Mouse (Mus musculus) megakaryocyte, embryonic 14.5 days (primary cell): ENCODE measurements around the gene Pate2. TPM values are rescaled to one million over a fixed set of nuclear protein-coding genes. Genes with fewer than 3 reads are reported as not detected.
A peak's percentile ranks its signal among the peaks of the same experiment; 100 is the strongest.

ENCODE experiments used
- H3K27me3 ChIP-seq: replicated peaks from 2 replicates; pipeline ENCODE3; 2012; ENCODE audit warnings: inconsistent platforms
- H3K36me3 ChIP-seq: replicated peaks from 2 replicates; pipeline ENCODE3; 2012; ENCODE audit warnings: low read length, inconsistent platforms, mixed read lengths
- H3K4me1 ChIP-seq: 2 replicates; pipeline ENCODE4 v1.6.1; 2012; ENCODE audit warnings: inconsistent platforms
- H3K4me3 ChIP-seq: replicated peaks from 2 replicates; pipeline ENCODE3; 2012; ENCODE audit warnings: moderate library complexity, mild to moderate bottlenecking, inconsistent platforms
- H3K9me3 ChIP-seq: 2 replicates; pipeline ENCODE4 v1.6.1; 2012; ENCODE audit warnings: inconsistent platforms
- FLI1 ChIP-seq: IDR thresholded peaks from 2 replicates; pipeline ENCODE4 v1.6.1; 2012; ENCODE audit warnings: low read length, inconsistent platforms, mixed read lengths
- GATA1 ChIP-seq: IDR thresholded peaks from 3 replicates; pipeline ENCODE4 v1.6.1; 2012; ENCODE audit warnings: mixed read lengths, low read length, inconsistent platforms, borderline replicate concordance
- polyA plus RNA-seq: library from polyadenylated mRNA; stranded (reverse); fragments of >175 nt; gene quantifications from 2 replicates; pipeline ENCODE4 v1.2.3, GENCODE M21; 2012; ENCODE audit warnings: low replicate concordance; ENCODE audit not compliant: insufficient read depth

Pate2 gene
- polyA plus RNA-seq, 1 experiment, result not detected

DNA sequence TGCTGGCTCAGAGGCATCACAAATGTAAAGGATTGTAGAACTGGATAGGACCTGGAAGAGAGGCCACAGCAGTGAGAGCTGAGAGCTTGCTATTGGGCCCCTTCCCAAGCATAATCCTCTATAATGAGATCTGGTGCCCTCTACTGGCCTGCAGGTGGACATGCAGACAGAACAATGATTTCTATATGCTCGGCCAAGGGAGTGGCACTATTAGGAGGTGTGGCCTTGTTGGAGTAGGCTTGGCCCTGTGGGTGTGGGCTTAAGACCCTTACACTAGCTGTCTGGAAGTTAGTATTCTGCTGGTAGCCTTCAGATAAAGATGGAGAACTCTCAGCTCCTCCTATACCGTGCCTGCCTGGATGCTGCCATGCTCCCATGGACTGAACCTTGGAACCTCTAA, 35.0 kb upstream of the Pate2 start:
- Histone ChIP-seq H3K4me3 (no peak overlapping the region), H3K27me3 (peaks cover 8% of the 10 kb centered on the region), H3K36me3 (no peaks in the 10 kb centered on the region), H3K4me1 (peaks cover 8% of the 10 kb centered on the region), H3K9me3 (no peaks in the 10 kb centered on the region)
- TF ChIP-seq FLI1 (no peak), GATA1 (no peak)

DNA sequence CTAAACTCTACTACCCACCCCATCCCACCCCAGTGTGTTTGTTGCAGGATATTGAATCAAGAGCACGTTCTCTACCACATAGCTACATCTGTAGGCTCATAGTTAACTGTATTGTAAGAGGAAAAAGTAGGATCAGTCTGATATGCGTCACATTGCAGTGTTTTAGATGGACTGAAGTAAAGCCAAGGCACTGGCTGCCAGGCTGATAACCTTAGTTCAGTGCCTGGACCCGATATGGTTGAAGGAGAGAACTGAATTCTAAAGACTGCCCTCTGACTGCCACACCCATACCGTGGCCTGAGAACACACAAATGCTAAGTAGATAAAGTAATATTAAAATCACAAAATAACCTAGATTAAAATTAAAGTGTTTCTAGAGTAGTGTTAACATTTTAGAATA, 34.2 kb upstream of the Pate2 start:
- no peak for TF ChIP-seq GATA1
- TF ChIP-seq FLI1, result no peak
- Histone ChIP-seq H3K36me3 (no peaks in the 10 kb centered on the region), H3K4me1 (peaks cover 8% of the 10 kb centered on the region), H3K9me3 (no peaks in the 10 kb centered on the region), H3K4me3 (no peak overlapping the region), H3K27me3 (peaks cover 8% of the 10 kb centered on the region)

- Histone ChIP-seq H3K27me3 (peaks cover 13% of the 10 kb centered on the region), H3K9me3 (no peaks in the 10 kb centered on the region), H3K4me3 (no peak overlapping the region), H3K4me1 (peaks cover 12% of the 10 kb centered on the region), H3K36me3 (no peaks in the 10 kb centered on the region)
- TF ChIP-seq GATA1 (no peak), FLI1 (no peak)
These were observed 30.9 kb upstream of the Pate2 start for GRCm38 (mm10) chr9:35539001-35539750.

GRCm38 (mm10) chr9:35541024-35541423, 29.1 kb upstream of the Pate2 start:
- peaks cover 14% of the 10 kb centered on the region for H3K4me1 ChIP-seq
- no peaks in the 10 kb centered on the region for H3K9me3 ChIP-seq
- H3K36me3 ChIP-seq, result no peaks in the 10 kb centered on the region
- H3K4me3 ChIP-seq, result no peak overlapping the region
- H3K27me3 ChIP-seq, result peaks cover 11% of the 10 kb centered on the region
- TF ChIP-seq FLI1 (no peak), GATA1 (no peak)

GRCm38 (mm10) chr9:35541488-35541887, 28.6 kb upstream of the Pate2 start:
- H3K4me1 ChIP-seq, result peaks cover 19% of the 10 kb centered on the region
- no peaks in the 10 kb centered on the region for H3K9me3 ChIP-seq
- no peak for TF ChIP-seq FLI1
- TF ChIP-seq GATA1, result no peak
- no peaks in the 10 kb centered on the region for H3K36me3 ChIP-seq
- H3K4me3 ChIP-seq, result no peak overlapping the region
- peaks cover 11% of the 10 kb centered on the region for H3K27me3 ChIP-seq

DNA sequence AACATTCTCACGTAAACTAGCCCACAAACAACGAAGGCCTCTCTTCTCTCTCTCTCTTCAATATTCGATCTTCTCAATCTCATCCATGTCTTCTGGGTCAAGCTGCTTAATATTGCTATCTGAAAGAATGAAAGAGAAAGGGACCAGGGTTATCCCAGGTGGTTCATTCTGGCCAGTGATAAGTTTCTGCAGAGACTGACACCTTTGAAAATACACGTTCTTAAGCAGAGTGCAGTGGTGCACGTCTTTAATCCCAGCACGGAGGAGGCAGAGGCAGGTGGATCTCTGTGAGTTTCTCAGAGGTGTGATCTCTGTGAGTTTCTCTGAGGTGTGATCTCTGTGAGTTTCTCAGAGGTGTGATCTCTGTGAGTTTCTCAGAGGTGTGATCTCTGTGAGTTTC, 28.1 kb upstream of the Pate2 start:
- H3K4me3 ChIP-seq, result no peak overlapping the region
- H3K36me3 ChIP-seq, result no peaks in the 10 kb centered on the region
- H3K4me1 ChIP-seq, result peaks cover 23% of the 10 kb centered on the region
- peaks cover 11% of the 10 kb centered on the region for H3K27me3 ChIP-seq
- TF ChIP-seq FLI1, result no peak
- no peak for TF ChIP-seq GATA1
- H3K9me3 ChIP-seq, result no peaks in the 10 kb centered on the region

DNA sequence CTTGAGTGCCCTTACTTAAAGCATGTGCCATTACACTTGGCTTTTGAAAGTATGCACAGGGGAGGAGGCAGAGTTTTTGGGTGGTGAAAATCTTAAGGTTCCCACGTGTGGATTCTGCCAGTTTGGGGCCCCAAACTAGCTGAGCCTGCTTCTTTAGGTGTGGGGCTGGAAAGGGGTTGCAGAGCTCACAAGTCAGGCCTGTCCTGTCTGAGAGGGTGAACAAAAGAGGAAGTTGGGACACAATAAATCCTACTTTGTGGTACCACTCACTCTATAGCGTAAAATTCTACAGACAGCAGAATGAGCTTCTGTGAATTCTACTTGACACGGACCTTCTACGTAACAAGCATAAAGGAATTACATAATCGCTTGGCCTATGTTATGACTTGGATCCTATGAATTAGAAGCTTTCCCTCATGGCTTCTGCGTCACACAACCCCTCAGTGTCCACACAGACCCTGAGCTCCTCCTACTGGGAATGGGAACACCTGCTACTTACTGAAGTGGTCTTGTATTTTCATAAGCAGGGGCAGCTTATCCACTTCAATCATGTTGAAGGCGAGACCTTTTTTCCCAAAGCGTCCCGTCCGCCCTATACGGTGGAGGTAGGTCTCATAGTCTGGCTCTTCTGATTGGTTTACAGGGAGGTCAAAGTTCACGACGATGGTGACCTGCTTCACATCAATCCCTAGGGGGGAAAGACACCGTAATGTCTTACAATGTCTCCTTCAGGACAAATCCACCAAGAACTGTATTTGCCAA, 26.8 kb upstream of the Pate2 start:
- Histone ChIP-seq H3K36me3 (no peaks in the 10 kb centered on the region), H3K27me3 (peaks cover 12% of the 10 kb centered on the region), H3K4me3 (no peak overlapping the region), H3K4me1 (peaks cover 27% of the 10 kb centered on the region), H3K9me3 (no peaks in the 10 kb centered on the region)
- TF ChIP-seq GATA1, result no peak
- TF ChIP-seq FLI1, result no peak

- peaks cover 14% of the 10 kb centered on the region for H3K27me3 ChIP-seq
- no peaks in the 10 kb centered on the region for H3K36me3 ChIP-seq
- H3K4me3 ChIP-seq, result no peak overlapping the region
- TF ChIP-seq GATA1 (no peak), FLI1 (no peak)
- H3K4me1 ChIP-seq, result peaks cover 27% of the 10 kb centered on the region
- H3K9me3 ChIP-seq, result no peaks in the 10 kb centered on the region
These were observed 25.4 kb upstream of the Pate2 start for GRCm38 (mm10) chr9:35544666-35545065.

- Histone ChIP-seq H3K36me3 (no peaks in the 10 kb centered on the region), H3K9me3 (no peaks in the 10 kb centered on the region), H3K27me3 (peaks cover 16% of the 10 kb centered on the region), H3K4me3 (no peak overlapping the region), H3K4me1 (peaks cover 27% of the 10 kb centered on the region)
- TF ChIP-seq GATA1 (no peak), FLI1 (no peak)
These were observed 24.4 kb upstream of the Pate2 start for GRCm38 (mm10) chr9:35545704-35546103.

DNA sequence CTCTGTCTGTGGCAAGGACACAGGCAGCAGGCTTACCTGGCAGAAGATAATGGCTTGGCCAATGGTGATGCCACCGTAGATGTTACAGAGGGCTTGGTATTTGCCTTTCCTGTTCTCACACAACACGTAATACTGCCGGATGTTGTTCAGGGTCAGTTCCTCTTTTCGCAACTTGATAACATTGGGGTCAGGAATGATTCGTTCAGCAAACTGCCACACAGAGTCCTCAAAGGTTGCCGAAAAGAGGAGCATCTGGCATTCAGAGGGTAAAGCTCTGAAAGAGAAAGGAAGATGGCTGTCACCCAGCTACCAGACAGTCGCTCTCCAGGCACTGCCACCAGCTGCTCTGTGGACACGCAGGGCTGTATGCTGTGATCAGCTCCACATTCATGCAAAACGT, 23.3 kb upstream of the Pate2 start:
- no peak for TF ChIP-seq FLI1
- no peak for TF ChIP-seq GATA1
- Histone ChIP-seq H3K9me3 (no peaks in the 10 kb centered on the region), H3K27me3 (peaks cover 19% of the 10 kb centered on the region), H3K4me3 (peak overlapping the region; percentile 85), H3K36me3 (no peaks in the 10 kb centered on the region), H3K4me1 (peaks cover 24% of the 10 kb centered on the region)
